Mouse (Mus musculus) R1 (cell line): ENCODE results near the gene Fadd.

Experiments
- DNase-seq: peaks from one replicate; pipeline ENCODE4 v3.0.0-alpha.2; 2018; ENCODE audit warnings: low read depth, low spot score

Gene Fadd

DNA sequence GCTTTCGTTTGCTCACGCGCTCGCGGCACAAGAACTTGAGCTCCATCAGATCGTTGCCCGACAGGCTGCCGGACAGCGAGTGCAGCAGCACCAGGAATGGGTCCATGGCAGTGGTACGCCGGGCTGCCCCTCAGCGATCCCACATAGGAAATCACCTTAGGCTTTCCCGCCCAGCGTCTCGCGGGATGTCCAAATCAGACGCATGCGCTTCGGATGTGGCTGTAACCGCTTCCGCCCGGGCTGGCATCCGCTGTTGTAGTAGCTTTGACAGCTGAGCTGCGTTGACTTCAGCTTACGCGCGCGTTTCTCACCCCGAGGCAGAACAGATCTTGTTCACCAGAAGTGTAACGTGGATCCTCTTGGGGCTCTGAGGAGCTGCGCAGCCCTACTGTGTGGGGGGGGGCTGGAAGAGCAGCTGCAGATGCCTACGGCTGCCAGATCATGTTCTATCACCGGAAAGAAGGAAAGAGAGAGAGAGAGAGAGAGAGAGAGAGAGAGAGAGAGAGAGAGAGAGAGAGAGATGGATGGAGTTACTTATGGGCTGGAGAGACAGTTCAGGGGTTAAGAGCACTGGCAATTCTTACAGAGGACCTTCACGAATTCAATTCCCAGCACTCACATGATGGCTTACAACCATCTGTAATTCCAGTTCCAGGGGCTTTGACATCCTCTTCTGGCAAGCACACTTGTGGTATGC, at the start of gene Fadd:
Gene Fadd (minus strand): TSS at position 180 of the 697 bp plus-strand sequence.
- DNase-seq, result peak; percentile 94

DNA sequence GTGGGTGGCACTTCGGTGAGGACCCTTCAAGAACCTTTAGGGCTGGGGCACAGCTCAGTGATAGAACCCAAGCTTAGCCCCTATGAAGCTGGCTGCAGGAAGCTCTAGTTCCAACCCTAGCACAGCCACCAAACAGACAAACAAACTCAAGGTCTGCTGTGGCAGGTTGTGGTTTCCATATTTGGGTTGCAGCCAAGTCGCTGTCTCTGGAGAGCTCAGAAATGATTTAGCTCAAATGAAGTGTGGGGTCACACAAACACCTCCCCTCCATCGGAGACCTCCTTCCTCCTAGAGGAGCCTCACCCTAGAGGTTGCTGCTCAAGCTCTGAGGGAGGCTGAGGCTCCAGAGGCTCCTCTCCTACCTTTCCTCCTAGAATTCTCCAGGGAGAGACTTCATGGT, 48.4 kb upstream of the Fadd start:
- no peak for DNase-seq

DNA sequence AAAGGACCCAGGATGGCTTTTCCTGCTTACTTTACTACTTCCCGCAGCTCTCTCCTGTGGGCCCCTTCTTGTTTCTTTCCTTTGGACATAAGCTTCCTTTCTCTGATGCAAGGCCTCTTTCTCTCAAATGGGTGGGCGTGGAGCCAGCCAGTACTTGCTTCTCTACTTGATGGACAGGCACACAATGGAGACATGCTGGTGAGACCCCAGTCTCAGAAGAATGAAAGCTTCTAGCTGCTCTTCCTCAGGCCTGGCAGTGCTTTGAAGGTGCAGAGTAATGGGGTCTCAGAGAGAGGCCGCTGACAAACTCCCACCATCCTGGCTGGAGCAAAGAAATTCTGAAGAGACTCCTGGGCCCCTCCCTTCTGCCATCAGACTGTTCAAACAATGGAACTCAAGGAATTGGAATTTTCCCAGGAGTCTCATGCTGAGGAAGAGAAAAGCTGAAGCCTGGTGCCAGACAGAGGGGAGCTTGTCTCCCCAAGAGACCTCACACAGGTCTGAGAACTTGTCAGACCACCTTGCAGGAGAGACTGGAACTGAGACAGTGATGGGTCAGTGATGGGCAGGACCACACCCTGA, 46.2 kb upstream of the Fadd start:
- DNase-seq, result peak; percentile 89

DNA sequence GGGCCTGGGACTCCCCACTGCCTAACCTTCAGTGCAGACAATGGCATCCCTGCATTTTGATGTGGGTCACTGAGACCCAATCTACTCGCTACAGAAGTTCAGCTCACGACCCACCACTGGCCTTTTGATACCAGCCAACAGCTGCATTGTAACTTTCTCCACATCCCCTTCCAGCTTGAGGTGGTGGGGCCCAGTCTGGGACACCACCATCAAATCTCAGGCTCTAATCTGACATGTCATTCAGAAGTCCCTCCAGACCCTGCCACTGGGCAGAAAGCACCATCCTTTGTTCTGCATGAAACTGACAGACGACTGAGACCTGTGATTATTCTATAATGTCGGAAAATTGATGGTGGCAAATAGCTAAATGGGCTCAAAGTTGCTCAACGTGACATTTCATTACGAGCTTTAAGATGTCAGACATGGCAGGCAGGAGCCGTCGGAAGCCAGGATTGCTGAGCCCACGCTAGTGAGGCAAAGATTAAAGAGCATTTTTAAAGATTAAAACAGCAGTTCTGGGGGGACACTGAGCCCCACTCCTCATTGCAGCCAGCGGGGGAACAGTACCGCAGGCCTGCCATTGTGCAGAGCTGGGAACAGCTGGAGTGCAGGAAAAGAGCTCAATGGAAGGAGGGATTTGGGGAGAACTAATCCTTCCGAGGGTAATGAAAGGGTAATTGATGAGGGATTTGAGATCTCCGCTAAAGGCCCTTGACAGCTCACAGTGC, 45.5 kb upstream of the Fadd start:
- DNase-seq, result no peak

DNA sequence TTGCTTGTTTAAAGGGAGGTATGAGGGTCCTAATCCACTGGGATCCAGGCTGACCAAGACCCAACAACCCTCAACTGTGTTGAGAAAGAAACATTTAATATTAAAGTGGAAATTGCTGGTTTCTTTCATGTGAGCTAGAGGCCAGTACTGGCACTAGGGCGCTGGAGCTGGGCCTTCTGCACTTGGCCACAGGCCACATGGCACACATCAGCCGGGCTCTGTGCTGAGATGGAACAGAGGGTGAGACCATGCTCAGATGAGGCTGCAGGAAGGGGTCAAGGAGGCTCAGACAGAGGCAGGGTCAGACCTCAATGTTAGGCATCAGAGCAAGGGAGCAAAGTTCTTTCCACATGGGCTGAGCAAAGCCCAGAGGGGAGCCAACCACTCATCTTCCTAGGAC, 43.8 kb upstream of the Fadd start:
- DNase-seq, result no peak

DNA sequence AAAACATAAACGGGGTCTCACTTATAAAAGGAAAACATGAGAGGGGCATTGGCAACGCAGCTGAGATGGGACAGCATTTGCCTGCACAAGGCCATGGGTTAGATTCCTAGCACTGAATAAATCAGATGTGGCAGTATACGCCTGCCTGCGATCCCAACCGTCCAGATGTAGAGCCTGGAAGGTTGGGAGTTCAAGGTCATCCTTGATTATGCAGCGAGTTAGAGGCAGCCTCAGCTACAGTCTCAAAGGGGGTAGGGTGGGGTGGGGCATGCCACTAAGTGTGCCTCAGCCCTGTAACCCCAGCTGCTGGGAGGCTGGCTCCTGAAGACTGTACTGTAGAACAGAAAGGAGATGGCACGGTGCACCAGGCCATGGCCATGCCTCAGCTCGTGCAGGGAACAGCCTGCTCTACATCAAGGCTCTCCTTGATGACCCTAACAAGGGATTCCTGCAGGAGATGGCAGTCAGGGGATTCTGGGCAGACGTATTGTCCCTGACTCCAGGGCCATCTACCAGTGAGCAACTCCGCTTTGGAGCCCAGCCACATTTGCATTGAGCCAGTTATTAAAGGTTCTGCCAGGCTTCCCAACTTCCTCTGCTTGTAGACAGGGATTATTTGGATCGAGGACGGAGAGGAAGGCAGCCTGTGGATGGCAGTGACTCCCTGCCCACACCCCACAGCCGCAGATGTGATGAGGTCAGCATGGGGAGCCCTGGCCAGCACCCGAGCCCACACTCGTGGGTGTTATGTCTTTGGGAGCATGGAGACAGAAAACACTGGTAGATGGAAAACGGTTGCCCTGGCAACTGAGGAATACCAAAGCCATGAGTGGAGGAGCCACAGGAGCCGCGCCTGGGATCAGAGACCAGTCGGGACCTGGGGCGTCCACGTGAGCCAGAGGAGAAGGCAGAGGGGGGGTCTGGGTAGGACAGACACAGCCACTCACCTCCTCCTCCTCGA, 38.7 kb upstream of the Fadd start:
- peak; percentile 75 for DNase-seq

DNA sequence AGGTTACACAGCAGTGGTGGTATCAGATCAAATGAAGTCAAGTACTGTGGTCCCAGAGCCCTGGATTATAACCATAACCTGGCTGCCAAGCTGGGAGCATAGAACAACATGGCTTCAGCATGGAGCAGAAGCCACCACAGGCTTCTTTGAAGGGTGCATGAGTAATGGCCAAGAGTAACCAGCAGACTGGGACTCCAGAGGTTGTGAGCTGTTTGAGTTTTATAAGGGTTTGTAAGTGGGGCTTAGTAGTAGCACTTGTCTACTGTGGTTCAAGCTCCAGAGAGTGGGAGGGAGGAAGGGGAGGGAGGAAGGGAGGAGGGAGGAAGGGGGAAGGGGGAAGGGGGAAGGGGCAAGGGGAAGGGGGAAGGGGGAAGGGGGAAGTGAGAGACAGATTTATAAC, 38.1 kb upstream of the Fadd start:
- no peak for DNase-seq

DNA sequence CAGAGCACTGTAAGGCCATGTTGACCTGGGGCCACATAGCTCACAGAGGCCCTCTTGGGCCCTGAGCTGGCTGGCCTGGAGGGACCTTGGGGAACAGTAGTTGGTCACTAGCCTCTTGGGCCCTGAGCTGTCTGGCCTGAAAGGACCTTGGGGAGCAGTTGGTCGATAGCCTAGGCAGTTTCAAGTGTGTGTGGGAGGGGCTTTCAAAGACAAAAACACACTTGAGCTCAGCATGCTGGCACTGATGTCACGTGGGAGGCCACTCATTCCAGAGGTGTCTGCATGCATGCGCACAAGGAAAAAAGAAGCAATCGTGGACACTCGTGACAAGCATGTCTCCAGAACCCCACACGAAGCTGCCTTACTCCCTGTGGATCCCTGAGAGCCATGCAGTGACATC, 33.1 kb upstream of the Fadd start:
- no peak for DNase-seq

DNA sequence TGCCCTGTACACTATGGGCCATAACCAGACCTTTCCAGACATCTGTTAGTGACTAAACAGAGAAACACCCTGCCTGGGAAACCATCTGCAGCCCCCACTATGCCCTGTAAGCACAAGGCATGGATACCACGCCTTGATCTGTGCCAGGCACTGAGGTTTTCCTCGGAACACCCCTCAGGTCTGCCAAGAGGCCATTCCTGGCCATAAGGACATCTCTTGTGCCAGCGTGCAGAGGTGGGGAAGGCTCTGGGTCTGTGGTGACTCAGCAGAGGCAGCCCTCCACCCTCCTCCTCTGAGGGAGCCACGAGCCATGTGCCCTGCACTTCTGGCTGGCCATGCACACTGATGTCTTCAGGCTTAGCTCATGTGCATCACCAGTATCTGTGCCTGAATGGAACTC, 30.6 kb upstream of the Fadd start:
- DNase-seq, result no peak

DNA sequence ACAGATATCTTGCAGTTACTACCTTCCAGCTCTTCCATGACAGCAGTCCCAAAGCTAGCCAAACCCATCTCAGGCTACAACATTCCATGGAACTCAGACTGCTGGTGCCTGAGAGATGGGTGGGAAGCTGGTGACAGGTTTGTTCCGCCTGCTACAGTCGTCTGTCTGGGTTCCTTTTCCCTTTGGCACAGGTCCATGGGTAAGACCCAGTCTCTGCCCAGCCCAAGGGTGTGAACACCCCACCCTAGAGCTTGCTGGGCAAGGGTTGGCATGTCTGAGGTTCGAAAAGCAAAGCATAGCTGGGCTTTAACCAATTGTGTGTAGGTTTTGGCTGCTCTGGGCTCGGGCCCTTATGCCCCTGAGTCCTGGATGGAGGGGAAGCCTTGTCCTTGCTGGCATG, 30.1 kb upstream of the Fadd start:
- no peak for DNase-seq

DNA sequence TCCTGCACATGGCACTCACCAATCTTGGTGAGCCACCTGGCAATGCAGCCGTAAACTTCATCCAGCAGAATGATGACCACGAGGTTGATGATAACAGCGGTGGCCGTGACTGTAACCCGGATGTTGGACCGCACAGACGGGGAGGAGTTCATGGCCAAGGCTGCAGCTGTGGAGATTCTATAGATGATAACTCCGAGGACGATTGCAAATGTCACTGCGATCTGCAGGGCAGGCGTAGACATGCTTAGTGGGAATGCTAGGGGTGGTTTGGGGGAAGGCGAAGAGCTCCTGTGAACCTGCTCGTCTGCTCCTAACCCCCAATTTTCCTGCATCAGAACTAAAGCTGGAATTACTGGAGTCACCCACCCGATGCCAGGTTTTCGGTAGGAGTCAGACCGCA, 29.3 kb upstream of the Fadd start:
- DNase-seq, result no peak

DNA sequence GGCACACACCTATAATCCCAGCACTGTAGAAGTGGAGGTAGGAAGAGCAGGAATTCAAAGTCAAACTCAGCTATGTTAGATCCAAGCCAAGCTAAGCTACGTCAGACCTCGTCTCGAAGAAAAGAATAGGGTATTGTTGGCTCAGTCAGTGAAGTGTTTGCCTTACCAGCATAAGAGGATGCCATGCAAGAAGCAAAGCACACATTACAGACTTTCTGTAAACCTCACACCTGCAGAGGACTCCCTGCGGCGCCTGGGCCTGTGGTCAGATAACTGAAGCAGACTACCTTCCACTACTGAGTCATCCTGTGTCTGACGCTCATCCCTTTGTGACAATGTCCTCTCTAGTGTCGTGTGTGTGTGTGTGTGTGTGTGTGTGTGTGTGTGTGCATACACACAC, 27.3 kb upstream of the Fadd start:
- no peak for DNase-seq

DNA sequence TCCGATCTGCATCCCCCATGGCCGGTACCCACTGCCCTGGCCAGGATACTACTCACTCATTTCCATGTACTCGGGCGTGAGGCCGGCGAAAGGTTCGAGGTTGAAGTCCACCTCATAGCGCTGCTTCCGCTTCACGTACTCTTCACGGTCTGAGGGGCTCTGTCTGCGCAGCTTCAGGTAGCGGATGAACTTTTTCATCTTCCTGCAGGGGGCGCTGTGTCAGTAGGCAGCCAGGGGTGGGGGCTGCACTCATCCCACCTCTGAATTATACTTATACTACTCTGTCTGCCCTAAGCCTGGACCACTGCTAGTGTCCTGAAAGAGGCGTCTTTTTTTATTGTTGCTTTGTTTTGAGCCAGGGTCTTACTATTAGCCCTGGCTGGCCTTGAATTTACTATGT, 25.6 kb upstream of the Fadd start:
- peak; percentile 41 for DNase-seq

DNA sequence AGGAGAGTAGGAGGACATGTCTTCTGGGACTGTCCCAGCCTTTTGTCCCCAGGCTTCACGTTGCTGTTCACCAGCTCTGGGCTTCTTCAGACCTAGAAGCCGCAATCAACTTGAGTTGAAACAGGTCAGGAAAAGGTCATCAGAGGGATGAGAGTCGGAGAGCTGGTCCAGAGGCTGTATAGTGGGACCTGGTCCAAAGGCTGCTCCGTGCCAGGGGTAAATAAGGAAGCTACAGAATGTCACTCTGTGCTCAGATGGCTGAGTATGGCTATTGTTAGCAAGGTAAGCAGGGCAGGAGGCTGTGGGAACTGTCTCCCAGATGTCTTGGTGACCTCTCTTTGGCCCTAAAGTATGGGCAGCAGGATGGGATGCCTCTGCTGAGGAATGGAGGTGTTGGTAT, 22.5 kb upstream of the Fadd start:
- DNase-seq, result no peak

DNA sequence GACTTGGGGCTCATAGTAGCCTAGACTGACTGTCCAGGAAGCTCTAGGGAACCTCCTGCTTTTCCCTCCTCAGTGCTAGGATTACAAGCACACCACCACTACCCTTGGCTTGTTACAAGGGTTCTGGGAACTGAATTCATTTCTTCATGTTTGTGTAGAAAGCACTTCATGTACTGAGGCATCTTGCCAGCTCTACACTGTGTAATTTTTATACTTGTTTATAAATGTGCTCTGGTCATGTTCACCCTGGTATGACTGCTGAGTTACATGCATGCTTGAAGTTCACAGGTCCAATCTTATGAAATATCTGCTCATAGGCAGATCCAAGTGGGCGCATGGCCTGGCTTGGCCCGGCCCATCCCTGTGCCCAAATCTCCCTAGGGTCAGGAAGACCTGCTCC, 22.0 kb upstream of the Fadd start:
- no peak for DNase-seq

DNA sequence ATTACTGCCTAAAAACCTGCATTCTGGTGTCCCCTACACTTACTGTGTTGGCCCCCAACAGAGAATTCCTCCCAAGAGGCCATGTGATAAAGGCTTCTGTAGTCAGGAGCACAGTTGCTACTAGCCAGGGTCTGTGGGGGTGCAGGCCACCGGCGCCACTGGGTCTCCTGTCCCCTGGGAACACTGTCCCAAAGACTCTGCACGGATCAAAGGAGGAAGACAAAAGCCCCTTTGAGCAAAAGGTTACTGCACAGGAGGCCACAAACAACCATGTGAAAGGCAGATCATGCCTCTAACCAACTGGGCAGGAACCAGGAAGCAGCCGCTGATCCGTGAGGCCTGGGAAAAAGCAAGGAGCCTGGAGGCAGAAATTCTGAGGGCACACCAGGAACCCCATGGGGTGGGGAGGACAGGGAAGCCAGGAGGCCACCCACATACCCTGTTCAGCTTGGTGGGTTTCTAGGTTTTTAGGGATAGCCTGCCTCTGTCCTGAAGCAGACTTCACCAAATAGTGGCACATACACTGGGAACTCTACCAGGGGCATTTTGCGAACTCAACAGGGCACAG, 18.2 kb upstream of the Fadd start:
- no peak for DNase-seq

DNA sequence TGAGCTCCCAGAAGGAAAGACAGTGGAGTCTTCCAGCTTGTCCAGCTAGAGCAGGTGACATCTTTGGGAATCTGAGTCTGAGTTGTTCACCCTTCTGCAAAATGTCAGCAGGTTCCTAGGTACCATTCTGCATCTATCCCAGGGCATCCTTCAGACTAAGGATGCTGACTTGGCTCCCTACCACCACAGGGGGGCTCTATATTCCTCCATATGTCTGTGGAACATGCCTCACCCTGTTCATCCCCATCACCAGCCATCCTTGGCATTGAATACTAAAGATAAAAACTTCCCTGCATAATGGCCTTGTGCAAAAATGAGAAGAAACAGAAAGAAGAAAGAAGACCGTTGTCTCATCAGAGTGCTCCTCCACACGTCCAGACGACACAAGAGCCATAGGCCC, 7.2 kb upstream of the Fadd start:
- no peak for DNase-seq

DNA sequence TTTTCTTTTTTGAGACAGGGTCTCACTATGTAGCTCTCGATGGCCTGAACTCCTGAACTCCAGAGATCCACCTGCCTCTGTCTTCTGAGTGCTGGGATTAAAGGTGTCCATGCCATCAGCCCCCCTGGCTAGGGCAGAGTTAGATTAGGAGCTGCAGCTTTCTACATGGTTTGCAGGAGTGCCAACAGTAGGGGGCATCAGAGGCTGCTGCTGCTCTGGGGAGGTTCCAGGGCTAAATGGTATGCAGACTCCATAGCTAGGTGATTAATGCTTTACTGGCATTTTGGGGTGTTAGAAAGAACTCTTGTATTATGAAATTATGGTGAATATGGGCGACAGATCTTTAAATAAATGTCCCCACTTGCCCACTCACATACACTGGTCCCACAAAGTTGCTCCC, 5.0 kb upstream of the Fadd start:
- DNase-seq, result peak; percentile 18

DNA sequence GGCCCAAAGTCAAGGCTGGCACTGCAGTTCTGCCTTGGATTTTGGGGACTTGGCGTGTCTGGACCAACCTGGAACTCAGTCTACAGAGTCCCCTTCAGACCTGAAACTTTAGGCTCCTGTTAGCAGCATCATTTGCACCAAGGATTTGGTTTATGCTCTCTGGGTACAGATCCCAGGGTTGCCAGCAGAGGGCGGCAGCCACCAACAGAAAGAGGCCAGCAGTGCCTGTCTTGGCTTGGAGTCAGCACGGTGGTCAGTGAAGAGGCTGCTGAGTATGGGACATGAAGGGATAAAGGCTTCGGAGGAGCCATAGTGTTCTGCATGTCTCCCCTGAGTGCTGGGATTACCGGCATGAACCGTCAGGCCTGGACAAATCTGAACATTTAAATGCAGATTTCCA, 3.4 kb upstream of the Fadd start:
- peak; percentile 64 for DNase-seq

DNA sequence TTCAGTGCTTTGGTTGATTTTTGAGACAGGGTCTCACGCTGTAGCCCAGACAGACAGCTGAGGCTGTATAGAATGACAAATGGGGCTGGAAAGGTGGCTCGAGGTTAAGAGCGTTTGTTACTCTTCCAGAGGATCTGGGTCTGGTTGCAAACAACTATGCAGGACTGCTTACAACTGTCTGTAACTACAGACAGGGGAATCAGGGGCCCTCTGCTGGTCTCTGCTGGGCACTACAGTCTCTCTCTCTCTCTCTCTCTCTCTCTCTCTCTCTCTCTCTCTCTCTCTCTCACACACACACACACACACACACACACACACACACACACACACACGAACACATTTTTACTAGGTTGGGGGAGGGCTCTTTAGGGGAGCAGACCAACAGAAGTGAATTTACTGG, 1.4 kb upstream of the Fadd start:
- peak; percentile 66 for DNase-seq

DNA sequence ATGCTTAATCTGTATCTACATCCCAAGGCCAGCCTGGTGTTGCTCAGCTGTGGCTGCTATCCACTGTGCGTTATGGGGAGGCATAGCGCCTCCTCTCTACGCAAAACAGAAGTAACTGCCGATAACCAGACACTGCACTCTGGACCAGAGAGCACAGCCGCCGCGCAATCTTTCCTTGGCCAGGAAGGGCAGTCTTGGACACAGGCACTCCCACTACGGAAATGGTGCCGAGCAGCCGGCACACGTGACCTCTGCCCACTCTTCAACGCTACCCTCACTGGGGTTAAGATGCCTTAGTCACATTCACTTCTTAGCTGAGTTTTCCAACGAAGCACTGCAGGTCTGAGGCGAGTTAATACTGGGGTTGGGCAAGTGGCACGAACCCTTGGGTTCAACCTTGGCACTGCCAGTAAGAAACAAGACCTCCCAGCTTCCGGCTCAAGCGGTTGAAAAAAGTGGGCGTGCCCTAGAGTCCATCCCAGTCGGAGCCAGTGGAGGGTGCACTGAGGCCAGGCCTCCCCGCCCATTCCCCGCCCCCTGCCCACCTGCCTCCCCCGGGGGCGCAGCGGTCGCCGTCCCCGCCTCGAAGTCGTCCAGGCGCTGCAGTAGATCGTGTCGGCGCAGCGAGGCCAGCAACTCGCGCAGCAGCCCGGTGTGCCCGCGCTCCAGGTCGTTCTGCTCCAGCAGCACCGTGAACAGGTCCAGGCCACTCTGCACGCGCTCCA, 542 bp downstream of the Fadd start:
- peak; percentile 89 for DNase-seq
